Mouse (Mus musculus) neural tube, embryonic 10.5 days (tissue): ENCODE results near the gene Slco1a4.
"Not testable (repeated sequence)": the region's sequence is repeated elsewhere in the genome, so short reads cannot be mapped to it uniquely, and the experiment has no call there.

Experiments
- DNase-seq: peaks from one replicate; pipeline ENCODE4 v3.0.0-alpha.2; 2017; ENCODE audit warnings: low spot score; ENCODE audit errors: extremely low spot score

Gene Slco1a4

GRCm38 (mm10) chr6:141856085-141856484, at the start of gene Slco1a4:
Gene Slco1a4, minus strand, starts transcription at chr6:141856199.
- DNase-seq = no peak

GRCm38 (mm10) chr6:141898197-141898596, 42.2 kb upstream of the Slco1a4 start:
- DNase-seq = no peak

GRCm38 (mm10) chr6:141889723-141890122, 33.7 kb upstream of the Slco1a4 start:
- DNase-seq = no peak

GRCm38 (mm10) chr6:141888248-141888647, 32.2 kb upstream of the Slco1a4 start:
- no peak for DNase-seq

GRCm38 (mm10) chr6:141882581-141882980, 26.6 kb upstream of the Slco1a4 start:
- DNase-seq = no peak

GRCm38 (mm10) chr6:141875742-141876141, 19.7 kb upstream of the Slco1a4 start:
- DNase-seq = not testable (repeated sequence)

- DNase-seq = no peak
These were observed 15.7 kb upstream of the Slco1a4 start for GRCm38 (mm10) chr6:141871711-141872110.

- no peak for DNase-seq
These were observed 12.7 kb upstream of the Slco1a4 start for GRCm38 (mm10) chr6:141868735-141869134.

- DNase-seq = no peak
These were observed 10.0 kb upstream of the Slco1a4 start for GRCm38 (mm10) chr6:141866026-141866425.

GRCm38 (mm10) chr6:141857735-141858531, 1.9 kb upstream of the Slco1a4 start:
- no peak for DNase-seq

GRCm38 (mm10) chr6:141853616-141854015, 2.4 kb downstream of the Slco1a4 start:
- no peak for DNase-seq

GRCm38 (mm10) chr6:141849051-141849450, 6.9 kb downstream of the Slco1a4 start:
- DNase-seq = no peak

GRCm38 (mm10) chr6:141797837-141798236, 58.2 kb downstream of the Slco1a4 start:
- DNase-seq = peak; percentile 36

GRCm38 (mm10) chr6:141774476-141774875, 81.5 kb downstream of the Slco1a4 start:
- no peak for DNase-seq

- DNase-seq = no peak
These were observed 82.3 kb downstream of the Slco1a4 start, which contains the start of gene Gm5724 for GRCm38 (mm10) chr6:141773710-141774109. Gene Gm5724, minus strand, starts transcription at chr6:141773810.
